Mouse (Mus musculus): ENCODE results near the gene Zfp317.
"Not testable (repeated sequence)": the region's sequence is repeated elsewhere in the genome, so short reads cannot be mapped to it uniquely, and the experiment has no call there.

The Zfp317 gene

DNA sequence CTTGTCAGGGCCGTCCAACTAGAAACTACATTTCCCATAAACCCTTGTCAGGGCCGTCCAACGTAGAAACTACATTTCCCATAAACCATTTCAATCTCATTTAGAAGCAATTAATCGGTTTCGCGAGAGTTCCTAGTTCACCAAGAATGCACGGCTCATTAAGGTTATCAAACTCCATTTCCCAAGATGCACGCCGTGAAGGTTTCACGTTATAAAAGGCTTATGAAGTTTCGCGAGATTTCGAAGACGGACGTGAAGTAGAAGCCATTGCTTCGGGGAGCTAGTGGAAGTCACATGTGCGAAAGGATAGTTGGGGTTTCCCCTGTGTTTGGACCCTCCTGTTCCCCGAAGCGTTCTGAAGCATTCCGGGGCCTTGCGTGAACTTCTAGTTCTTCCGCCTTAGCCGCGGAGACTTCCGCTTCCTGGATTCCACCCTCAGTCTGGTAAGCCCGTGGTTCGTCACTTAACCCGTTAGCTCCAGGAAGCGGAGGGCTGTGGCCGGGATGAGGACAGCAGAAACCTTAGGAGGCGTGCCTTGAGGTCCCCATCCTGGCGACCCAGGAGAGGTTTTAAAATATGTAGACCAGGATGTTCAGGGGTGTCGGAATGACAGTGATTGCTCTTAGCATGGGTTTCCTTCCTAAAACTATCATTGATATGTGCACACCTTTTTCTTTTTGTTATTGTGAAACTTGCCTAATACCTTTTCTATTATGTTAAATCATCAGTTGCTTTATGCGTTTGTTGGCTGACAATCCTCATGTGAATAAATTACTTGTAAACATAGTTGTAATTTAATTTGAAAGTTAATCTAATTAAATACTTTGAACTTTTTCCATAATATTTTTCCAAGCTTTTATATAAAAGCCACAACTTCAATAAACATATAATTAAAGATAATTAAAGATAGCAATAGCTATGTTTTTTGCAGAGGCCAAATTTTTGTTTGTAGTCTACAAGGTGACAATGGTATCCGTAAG is at the start of gene Zfp317:
Zfp317 (plus strand) TSS at position 260 of the 980 bp plus-strand sequence.
- peak; percentile 99 for DNase-seq (ENCODE audit: low read depth)

DNA sequence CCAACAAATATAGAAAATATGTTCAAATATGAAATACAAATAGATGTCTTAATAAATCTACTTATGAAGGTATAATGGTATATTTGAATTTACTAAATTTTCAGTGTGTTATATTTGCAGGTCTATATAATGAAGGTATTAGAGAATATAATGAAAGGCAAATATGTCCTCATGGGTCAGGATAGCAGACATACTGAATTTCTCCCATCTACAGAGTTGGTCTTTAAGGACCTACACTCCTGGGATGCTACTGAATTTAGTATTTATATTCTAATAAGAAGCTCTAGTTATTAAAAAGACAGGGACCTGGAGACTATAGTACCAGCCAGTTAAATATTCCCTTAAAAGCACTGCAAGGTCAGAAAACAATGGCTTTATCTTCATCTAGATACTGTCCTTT is 39.6 kb upstream of the Zfp317 start, which contains the start of gene Olfr855:
Olfr855 (plus strand) TSS at position 301 of the 400 bp plus-strand sequence.
- no peak for DNase-seq (ENCODE audit: low read depth)

DNA sequence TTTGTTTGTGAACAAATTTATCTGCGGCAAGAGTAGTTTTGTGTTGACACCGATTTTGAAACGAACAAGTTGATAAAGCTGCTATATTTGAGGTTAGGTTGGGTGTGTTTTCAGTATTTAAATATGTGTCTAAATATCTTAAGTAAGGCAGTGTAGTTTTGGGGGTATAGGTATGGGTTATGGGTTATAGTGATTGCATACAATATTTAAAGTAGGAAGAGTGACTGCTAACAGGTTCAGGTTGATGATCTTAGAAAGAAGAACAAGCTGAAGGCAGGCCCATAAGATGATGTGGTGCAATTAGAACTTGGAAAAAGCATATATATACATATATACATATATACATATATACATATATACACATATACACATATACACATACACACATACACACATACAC is 605 bp upstream of the Zfp317 start:
- no peak for DNase-seq (ENCODE audit: low read depth)

DNA sequence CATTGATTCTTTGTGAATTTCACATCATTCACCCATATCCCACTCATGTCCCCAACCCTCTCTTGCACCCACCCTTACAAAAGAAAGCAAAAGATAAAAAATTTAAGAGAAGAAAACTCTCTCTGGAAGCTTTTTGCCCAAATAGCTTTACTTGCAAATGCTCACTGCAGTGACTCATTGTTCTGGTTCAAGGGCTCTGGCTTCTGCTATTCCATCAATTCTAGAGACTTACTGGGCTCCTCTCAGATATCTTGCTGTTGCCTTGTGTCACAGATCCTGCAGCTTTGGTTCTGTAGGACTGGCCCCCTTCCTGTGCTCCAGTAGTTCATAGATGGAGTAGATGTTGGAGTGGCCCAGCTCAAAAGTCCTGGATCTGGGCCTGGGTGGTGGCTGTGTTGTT is 7.7 kb downstream of the Zfp317 start:
- no peak for DNase-seq (ENCODE audit: low read depth)

DNA sequence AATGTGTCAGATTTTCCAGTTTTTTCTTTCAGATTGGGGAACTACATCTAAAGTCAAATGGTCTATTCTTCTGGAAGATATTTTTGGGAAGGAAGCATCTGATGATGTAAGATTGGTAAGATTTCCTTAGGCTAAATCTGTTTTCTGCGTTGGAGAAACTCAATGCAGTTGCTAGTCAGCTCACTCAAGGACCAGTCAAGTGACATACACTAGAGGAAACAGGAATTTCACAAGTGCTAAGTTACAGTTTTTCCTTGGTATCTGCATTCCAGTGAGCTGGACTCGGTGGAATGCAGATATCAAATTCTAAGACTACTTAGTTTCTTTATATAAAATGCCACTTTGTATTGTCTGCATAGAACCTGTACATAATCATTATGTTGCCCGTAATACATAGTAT is 23.3 kb downstream of the Zfp317 start:
- DNase-seq (ENCODE audit: low read depth) = no peak

DNA sequence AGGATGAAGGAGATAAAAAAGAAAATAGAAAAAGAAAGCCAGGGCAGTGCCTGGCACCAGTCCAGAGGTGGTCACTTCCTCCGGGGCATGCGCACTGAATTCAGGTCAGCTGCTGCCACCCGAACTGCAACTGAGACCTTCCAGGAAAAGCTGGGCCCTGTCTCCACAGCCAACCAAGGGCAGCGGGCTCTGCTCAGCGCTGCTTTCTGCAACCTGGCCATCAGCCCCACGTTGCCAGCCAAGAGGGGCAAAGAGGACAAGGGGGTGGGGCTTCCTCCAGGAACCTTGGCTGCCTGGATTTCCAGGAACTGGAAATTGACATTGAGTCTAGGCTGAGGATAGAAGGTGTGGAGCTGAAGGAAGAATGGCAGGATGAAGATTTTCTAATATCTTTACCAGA is 68.4 kb downstream of the Zfp317 start:
- no peak for DNase-seq (ENCODE audit: low read depth)

DNA sequence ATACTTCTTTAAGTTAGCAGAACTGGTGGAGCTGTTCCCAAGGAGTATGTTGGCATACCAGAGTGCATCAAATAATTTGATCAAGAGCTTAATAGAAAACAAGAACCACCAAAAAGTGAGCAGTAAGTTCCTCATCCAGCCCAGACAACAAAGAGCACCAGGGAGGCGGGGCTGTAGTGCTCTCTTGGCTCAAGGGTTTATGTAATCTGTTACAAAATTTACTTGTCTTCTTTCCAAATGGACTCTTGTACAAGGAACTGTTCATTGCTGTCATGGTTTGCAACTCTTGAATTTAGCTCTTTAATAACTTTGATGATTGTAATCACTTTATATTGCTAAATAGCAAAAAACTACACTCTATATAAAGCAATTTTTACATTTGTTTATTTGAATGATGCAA is 69.5 kb downstream of the Zfp317 start:
- DNase-seq (ENCODE audit: low read depth) = no peak

DNA sequence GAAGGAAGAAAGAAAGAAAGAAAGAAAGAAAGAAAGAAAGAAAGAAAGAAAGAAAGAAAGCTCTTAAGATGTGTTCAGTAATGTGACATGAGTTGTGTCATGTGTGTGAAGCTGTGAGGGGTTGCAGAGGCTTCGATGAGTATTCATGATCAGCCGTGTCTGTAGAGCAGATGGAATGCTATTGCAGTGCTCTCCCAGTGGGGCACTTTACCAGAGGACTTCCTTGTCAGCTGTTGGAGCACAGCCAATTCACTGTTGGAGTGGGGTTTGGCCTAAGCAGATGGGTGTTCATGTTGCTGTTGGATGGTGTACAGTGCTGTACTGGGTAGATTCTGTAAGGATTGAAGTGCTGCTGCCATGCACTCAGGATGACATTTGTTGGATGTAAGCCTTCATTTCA is 70.5 kb downstream of the Zfp317 start:
- no peak for DNase-seq (ENCODE audit: low read depth)

DNA sequence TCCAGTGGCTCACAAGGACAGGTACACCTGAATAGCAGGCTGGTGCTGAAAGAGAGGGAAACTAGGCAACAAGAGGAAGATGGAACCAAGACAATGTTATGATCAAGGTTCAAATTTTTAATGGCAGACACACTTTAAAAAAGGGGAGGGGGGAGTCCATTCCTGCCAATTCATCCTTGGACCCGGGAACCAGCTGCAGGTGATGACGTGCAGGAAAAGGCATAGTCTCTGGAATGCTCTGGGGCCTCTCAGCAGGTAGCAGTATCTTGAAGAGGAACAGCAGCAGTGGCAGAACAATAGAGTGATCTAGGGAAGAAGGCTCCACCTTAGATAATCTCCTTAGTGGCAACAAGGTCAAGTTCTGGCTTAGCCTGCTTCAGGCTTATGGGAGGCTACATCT is 72.4 kb downstream of the Zfp317 start:
- not testable (repeated sequence) for DNase-seq (ENCODE audit: low read depth)

DNA sequence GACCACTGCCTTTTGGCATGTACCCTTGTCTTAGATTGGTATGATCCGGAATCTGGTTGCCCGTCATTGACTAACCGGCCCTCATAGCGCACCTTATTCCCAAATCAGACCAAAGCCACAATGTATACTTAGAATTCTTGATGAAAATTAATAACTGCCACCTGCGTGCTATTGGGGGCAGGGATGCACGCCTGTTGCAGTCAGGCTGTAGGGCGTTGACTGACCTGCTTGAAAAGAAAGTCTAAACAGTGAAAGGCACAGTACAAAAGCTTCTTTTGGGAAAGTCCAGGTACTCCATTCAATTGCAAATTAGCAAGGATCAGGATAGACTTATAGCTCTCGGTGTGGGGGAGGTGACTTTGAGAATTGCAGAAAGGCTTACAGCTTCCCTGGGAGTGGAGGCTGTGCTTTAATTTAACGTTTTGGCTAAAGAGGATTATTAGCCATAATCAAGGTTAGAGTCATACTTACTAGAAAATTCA is 73.0 kb downstream of the Zfp317 start:
- DNase-seq (ENCODE audit: low read depth) = not testable (repeated sequence)
